Mouse (Mus musculus) forelimb bud, embryonic 11.5 days (tissue): ENCODE measurements around the gene Tmem204.

Experiments used
- DNase-seq: peaks from one replicate; pipeline ENCODE4 v3.0.0-alpha.2; 2012; ENCODE audit warnings: low read depth, low spot score

The Tmem204 gene

DNA sequence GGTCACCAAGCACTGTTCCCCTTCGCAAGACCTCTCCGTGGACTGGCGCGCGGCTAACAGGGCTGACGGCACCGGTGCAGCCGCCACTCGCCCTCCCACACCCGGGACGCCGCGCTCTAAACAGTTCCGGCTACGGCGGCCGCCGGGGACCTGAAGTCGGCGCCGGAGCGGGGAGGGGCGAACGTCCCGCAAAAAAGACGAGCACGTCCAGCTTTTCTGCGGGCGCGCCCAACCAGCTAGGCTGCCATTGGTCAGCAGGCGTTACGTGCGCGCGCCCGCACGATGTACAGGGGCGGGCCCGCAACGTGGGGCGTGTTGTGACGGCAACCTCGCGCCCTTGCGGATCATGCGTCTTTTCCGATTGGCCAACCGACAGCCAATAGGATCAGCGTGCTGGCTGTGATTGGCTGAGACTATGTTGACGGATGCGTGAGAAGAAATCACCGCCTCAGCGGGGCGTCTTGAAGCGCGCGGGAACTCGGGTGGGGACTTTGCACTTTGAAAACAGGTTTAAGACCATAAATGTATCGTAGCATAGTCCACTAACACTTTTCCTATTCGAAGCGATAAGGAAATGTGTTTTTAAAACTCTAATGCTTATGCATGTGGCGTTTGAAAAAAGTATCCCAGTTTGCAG, 67.6 kb downstream of the Tmem204 start, which contains the start of the genes Cramp1l and Ift140:
Gene Cramp1l (minus strand): TSS at position 134 of the 637 bp plus-strand sequence.
Gene Ift140 (plus strand): TSS at position 431 of the 637 bp plus-strand sequence.
- DNase-seq = peak; percentile 98

DNA sequence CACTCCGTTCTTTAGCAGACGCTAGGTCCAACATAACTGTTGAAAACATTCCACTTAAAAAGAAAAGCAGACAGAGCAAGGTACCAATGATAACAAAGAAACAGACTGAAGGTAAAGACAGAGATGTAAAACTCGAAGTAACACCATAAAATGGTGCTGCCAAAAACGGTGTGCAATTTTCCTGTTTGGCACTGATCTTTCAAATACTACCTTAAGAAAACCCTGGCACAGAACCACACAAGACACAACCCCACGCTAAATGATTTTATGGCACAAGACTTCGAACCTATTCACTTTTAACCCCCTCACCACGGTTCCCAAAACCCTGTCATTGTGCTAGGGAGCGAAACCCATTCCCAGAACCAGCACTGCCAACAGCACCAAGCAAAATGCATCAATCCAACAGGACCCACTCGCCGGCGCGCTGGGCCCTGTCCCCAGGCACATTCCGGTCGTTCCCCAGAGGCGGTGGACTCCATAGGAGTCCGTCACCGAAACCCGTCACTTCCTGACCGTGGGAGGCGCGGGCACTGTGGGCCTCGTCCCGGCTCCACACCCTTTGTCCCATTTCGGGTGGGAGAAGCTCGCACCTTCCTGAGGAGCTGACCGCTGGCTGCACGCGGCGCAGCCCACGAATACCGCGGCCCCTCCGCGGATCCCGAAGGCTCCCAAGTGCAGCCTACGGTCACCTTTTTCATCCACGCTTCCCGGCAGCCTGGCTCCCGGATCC, 68.4 kb downstream of the Tmem204 start:
- DNase-seq = peak; percentile 17

DNA sequence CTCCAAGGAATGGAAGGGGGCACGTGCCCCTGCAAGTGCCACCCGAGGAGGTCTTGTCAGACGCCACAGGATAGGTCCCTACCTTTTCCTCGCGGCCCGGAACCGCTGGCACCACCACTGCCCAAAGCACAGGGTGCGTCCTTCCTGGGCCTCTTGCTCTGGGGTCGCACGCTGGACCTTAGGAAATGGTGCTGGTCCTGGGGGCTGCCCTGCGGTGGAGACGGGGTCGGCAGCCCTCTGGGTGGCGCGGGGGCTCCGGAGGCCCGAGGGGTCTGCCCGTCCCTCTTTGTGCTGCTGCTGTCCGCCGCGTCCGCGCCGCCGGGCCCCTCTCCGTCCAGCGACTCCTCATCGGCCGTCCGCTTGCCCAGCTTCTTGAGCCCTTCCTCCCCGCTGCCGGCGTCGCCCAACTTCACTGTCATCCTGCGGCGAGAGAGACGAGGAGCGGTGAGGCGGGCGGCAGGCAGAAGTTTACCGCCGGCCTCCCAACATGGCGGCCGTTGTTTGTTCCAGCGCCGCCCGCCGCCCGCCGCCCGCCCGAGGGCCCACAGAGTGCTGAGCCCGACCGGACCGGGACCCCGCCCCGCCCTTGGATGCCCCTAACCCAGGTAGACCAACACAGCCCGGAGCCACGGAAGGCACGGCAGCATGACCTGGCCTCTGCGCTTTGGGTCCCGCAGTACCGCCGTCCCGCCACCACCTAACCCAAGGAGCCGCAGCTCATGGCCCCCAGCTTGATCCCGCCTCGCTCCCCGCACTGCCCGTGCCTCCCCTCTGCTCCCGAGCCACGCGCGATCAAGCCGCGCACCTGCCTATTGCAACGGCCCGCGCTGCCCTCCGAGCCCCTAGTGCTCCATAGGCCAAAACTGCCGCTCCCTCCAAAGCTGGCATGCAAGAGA, 69.5 kb downstream of the Tmem204 start:
- peak; percentile 13 for DNase-seq
